Mouse (Mus musculus) cerebellum, adult 2 months (tissue): ENCODE data around the gene Ttll4. TPM values are rescaled to one million over a fixed set of nuclear protein-coding genes. Genes with fewer than 3 reads are reported as not detected.

Experiments
- DNase-seq, 2 experiments: peaks; one replicate each; pipeline ENCODE4 v3.0.0; 2021
- H3K27ac ChIP-seq: fragments of 200-500 bp; 2 replicates; pipeline ENCODE4 v1.5.1; 2012; ENCODE audit warnings: low read length, control low read depth, inconsistent platforms; ENCODE audit not compliant: insufficient read depth
- H3K27me3 ChIP-seq: fragments of 200-500 bp; 2 replicates; pipeline ENCODE4 v1.6.1; 2012; ENCODE audit warnings: inconsistent platforms, mild to moderate bottlenecking, low read length, moderate library complexity; ENCODE audit not compliant: control insufficient read depth, insufficient read depth
- H3K4me1 ChIP-seq: fragments of 200-500 bp; 2 replicates; pipeline ENCODE4 v1.6.1; 2011; ENCODE audit warnings: low read length; ENCODE audit not compliant: control insufficient read depth, insufficient read depth
- H3K4me3 ChIP-seq: fragments of 200-500 bp; replicated peaks from 2 replicates; pipeline ENCODE3; 2011; ENCODE audit warnings: mild to moderate bottlenecking, low read depth, low read length, control low read depth; ENCODE audit not compliant: insufficient read depth
- CTCF ChIP-seq: fragments of 200-500 bp; IDR thresholded peaks from 2 replicates; pipeline ENCODE4 v1.5.1; 2011; ENCODE audit warnings: low read depth, mild to moderate bottlenecking, control low read depth, low read length, moderate library complexity, borderline replicate concordance; ENCODE audit not compliant: insufficient read depth
- POLR2A ChIP-seq: fragments of 200-500 bp; IDR thresholded peaks from 2 replicates; pipeline ENCODE4 v1.6.1; 2011; ENCODE audit warnings: low read length, control low read depth, borderline replicate concordance; ENCODE audit not compliant: insufficient read depth
- WGBS: fragments of 180-500 bp; shearing (Covaris S2); methylation state at CpG from one replicate; pipeline ENCODE4 v1.1.7; 2018; 5-methylcytosine and 5-hydroxymethylcytosine counted together
- polyA plus RNA-seq: library from polyadenylated mRNA; depleted of rRNA; stranded (reverse); fragments of >200 nt; gene quantifications from 2 replicates; pipeline ENCODE4 v1.2.3, GENCODE M21; 2012

The Ttll4 gene
- polyA plus RNA-seq, 1 experiment: 22.4 TPM

- Histone ChIP-seq H3K27ac (no peak overlapping the region), H3K4me1 (0 out of 2 replicates have a peak, but pooled peaks cover 2% of the 10 kb centered on the region), H3K4me3 (no peak overlapping the region), H3K27me3 (no peaks in the 10 kb centered on the region; the same call in 1 of the 2 replicates)
- WGBS: 89% methylated on average over 8 of the region's 8 CpGs
- DNase-seq: no peak
- TF ChIP-seq POLR2A (no peak), CTCF (no peak)
Measured at GRCm38 (mm10) chr1:74718113-74718512, 56.6 kb downstream of the Ttll4 start.

- no peak overlapping the region for H3K4me3 ChIP-seq
- no peak overlapping the region for H3K27ac ChIP-seq
- DNase-seq: no peak
- WGBS: 71% methylated on average over 3 of the region's 3 CpGs
- TF ChIP-seq CTCF (no peak), POLR2A (no peak)
- H3K27me3 ChIP-seq: no peaks in the 10 kb centered on the region
- H3K4me1 ChIP-seq: no peaks in the 10 kb centered on the region
Measured at GRCm38 (mm10) chr1:74719281-74719680, 57.7 kb downstream of the Ttll4 start.

- TF ChIP-seq CTCF (no peak), POLR2A (no peak)
- no peak for DNase-seq
- Histone ChIP-seq H3K27me3 (no peaks in the 10 kb centered on the region), H3K27ac (no peak overlapping the region), H3K4me3 (no peak overlapping the region), H3K4me1 (no peaks in the 10 kb centered on the region)
- WGBS: 67% methylated on average over 6 of the region's 6 CpGs
Measured at GRCm38 (mm10) chr1:74721657-74722056, 60.1 kb downstream of the Ttll4 start.

GRCm38 (mm10) chr1:74723748-74724147 is 62.2 kb downstream of the Ttll4 start:
- H3K4me1 ChIP-seq: no peaks in the 10 kb centered on the region
- WGBS: 80% methylated on average over 2 of the region's 2 CpGs
- TF ChIP-seq CTCF (no peak), POLR2A (no peak)
- no peak overlapping the region for H3K4me3 ChIP-seq
- DNase-seq: no peak
- no peaks in the 10 kb centered on the region for H3K27me3 ChIP-seq
- H3K27ac ChIP-seq: no peak overlapping the region

- Histone ChIP-seq H3K27me3 (no peaks in the 10 kb centered on the region), H3K4me3 (no peak overlapping the region), H3K27ac (no peak overlapping the region), H3K4me1 (no peaks in the 10 kb centered on the region)
- 80% methylated on average over 5 of the region's 5 CpGs for WGBS
- no peak for DNase-seq
- TF ChIP-seq POLR2A: no peak
- TF ChIP-seq CTCF: no peak
Measured at GRCm38 (mm10) chr1:74726114-74726513, 64.6 kb downstream of the Ttll4 start.

- H3K27ac ChIP-seq: no peak overlapping the region
- H3K27me3 ChIP-seq: no peaks in the 10 kb centered on the region
- DNase-seq: no peak
- no peak overlapping the region for H3K4me3 ChIP-seq
- no peaks in the 10 kb centered on the region for H3K4me1 ChIP-seq
- WGBS: 90% methylated on average over 5 of the region's 5 CpGs
- TF ChIP-seq POLR2A (no peak), CTCF (no peak)
Measured at GRCm38 (mm10) chr1:74726674-74727073, 65.1 kb downstream of the Ttll4 start.

GRCm38 (mm10) chr1:74728446-74728845 is 66.9 kb downstream of the Ttll4 start:
- TF ChIP-seq POLR2A: no peak
- Histone ChIP-seq H3K4me3 (no peak overlapping the region), H3K4me1 (no peaks in the 10 kb centered on the region), H3K27ac (no peak overlapping the region), H3K27me3 (no peaks in the 10 kb centered on the region)
- no peak for DNase-seq
- 80% methylated on average over 8 of the region's 8 CpGs for WGBS

GRCm38 (mm10) chr1:74736977-74737376 is 75.4 kb downstream of the Ttll4 start:
- no peak overlapping the region for H3K27ac ChIP-seq
- WGBS: 90% methylated on average over 12 of the region's 12 CpGs
- no peaks in the 10 kb centered on the region for H3K27me3 ChIP-seq
- no peak overlapping the region for H3K4me3 ChIP-seq
- no peak for DNase-seq
- TF ChIP-seq POLR2A (no peak), CTCF (no peak)
- peaks cover 4% of the 10 kb centered on the region; the same call in 1 of the 2 replicates for H3K4me1 ChIP-seq
